Mouse (Mus musculus) G1E (cell line): ENCODE measurements around the gene Ilk.

Experiments
- CTCF ChIP-seq: IDR thresholded peaks from 2 replicates; pipeline ENCODE4 v1.5.1; 2012; ENCODE audit warnings: low read depth, low read length, inconsistent platforms, mixed read lengths
- GATA1 ChIP-seq: IDR thresholded peaks from 2 replicates; pipeline ENCODE4 v1.6.1; 2012; ENCODE audit warnings: borderline replicate concordance, low read length, inconsistent platforms, mixed read lengths
- POLR2AphosphoS5 ChIP-seq: IDR thresholded peaks from 2 replicates; pipeline ENCODE4 v1.6.1; 2012; ENCODE audit warnings: low read depth, low read length, inconsistent platforms; ENCODE audit not compliant: insufficient replicate concordance

GRCm38 (mm10) chr7:105783861-105784260 is 47.5 kb downstream of the Ilk start:
- no peak for TF ChIP-seq CTCF
- no peak for TF ChIP-seq POLR2AphosphoS5
- no peak for TF ChIP-seq GATA1
